Mouse (Mus musculus) v-Abl transformed pro-B cells (cell line): ENCODE data around the gene Gm49721.
"Not testable (repeated sequence)": the region's sequence is repeated elsewhere in the genome, so short reads cannot be mapped to it uniquely, and the experiment has no call there.

ENCODE experiments used
- in situ Hi-C, 2 experiments: fragments of 400-800 bp; cut with MboI; formaldehyde crosslinking; loops; one replicate each; pipeline ENCODE4 v1.15.1; 2025; ENCODE audit not compliant: unreplicated experiment in 2 of 2

Gm49721 gene

DNA sequence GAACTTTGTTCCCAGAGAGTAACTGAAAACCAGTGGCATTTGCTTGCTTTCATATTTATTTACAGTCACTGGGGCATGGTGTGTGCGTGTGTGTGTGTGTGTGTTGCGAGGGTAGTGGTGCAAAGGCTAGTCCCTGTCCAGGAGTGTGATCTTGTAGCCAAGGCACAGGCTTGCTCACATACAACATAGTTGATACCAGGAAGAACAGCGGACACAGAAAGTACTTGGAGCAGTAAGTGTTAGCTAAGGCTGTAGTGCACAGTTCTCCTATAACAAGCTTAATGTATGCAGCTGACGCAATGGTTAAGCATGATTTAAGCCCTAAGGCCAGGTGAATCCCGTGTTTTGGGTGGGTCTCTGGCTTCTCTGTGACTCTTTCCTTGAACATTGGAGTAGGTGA, 676 bp downstream of the Gm49721 start:
- in situ Hi-C loops, result not testable (repeated sequence)

GRCm38 (mm10) chr17:6980144-6980543, 1.4 kb downstream of the Gm49721 start:
- in situ Hi-C loops, result not testable (repeated sequence)

- in situ Hi-C loops, result not testable (repeated sequence)
Observed at GRCm38 (mm10) chr17:6986118-6986517, 7.4 kb downstream of the Gm49721 start.

DNA sequence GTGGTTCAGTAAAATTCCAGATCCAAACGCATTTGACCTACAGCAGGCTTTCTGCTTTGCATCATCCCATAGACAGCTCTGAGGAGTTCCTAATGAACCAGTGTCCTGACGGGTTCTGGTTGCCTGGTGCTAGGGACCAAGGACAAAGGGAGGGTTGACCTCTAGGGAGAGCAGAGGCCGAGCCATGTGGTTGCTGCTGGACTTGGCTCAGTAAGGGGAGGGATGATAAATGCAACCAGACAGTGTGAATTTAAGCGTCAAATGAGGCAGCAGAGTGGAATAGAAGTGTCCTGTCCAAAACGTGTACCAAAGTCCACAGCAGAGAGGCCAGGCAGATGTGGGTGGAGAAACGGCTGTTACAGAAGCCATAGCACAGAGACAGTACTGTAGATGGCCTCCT, 16.8 kb downstream of the Gm49721 start:
- in situ Hi-C loops, result not testable (repeated sequence)

- in situ Hi-C loops, result not testable (repeated sequence)
Observed at GRCm38 (mm10) chr17:6996826-6997225, 18.1 kb downstream of the Gm49721 start.

GRCm38 (mm10) chr17:6997778-6998490, 19.2 kb downstream of the Gm49721 start:
- in situ Hi-C loops, result not testable (repeated sequence)

- in situ Hi-C loops, result not testable (repeated sequence)
Observed at GRCm38 (mm10) chr17:7001790-7002585, 23.3 kb downstream of the Gm49721 start.

DNA sequence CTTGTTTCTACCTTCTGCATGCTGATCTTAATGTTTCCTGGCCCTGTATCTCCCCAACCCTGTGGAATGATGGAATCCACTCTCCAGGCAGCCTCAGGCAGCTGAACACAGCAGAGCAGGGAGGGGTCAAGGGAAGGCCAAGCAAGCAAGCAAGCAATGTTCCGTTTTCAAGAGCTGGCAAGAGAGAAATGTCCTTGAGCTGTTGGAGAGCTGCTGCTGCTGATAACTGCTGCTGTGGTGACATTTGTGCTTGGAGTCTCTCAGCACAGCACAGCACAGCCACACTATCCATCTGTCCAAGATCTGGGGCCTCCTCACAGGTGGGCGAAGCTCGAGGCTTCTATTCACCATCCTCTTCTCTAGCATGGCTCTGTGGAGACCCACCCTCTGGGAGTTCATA, 24.7 kb downstream of the Gm49721 start:
- in situ Hi-C loops, result not testable (repeated sequence)

- in situ Hi-C loops, result not testable (repeated sequence)
Observed at GRCm38 (mm10) chr17:7005646-7006045, 26.9 kb downstream of the Gm49721 start.

- in situ Hi-C loops, result not testable (repeated sequence)
Observed at GRCm38 (mm10) chr17:7008885-7009284, 30.2 kb downstream of the Gm49721 start.

DNA sequence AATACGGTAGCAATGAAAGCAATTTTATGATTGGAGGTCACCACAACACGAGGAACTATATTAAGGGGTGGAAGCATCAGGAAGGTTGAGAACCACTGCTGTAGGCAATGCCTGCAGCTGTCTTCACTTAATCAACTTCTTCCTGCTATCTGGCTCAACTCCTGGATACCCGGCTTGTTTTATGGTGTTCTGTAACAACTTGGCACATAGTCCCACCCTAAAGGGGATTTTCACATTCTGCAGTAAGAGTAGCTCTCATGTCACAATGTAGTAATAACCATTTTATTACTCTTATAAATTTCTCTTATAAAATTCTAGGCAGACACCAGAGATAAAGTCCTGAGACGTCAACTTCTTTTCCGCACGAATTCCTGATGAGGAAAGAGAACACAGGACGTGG, 30.7 kb downstream of the Gm49721 start:
- in situ Hi-C loops, result not testable (repeated sequence)

DNA sequence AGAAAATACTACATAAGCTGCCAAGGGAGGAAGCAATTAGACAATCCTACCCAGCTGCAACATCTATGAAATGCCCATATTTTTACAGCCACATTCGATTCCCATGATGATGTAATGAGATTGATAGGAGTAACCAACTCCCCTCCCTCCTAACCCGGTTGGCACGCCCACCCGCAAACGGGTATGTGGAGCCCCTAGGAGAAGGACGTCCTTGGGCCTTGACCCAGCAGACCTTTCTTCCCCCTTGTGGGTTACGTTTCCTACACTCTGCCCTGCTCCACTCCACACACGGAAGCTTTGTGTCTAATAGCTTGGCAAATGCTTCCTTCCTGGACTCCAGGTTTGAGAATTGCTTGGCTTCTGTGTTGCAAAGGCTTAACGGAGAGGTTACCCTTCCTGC, 31.2 kb downstream of the Gm49721 start:
- in situ Hi-C loops, result not testable (repeated sequence)

- in situ Hi-C loops, result not testable (repeated sequence)
Observed at GRCm38 (mm10) chr17:7014190-7014589, 35.5 kb downstream of the Gm49721 start.

GRCm38 (mm10) chr17:7025257-7025656, 46.6 kb downstream of the Gm49721 start, which contains the start of gene Gm1604a:
Gene Gm1604a (plus strand): TSS chr17:7025568.
- in situ Hi-C loops, result not testable (repeated sequence)

DNA sequence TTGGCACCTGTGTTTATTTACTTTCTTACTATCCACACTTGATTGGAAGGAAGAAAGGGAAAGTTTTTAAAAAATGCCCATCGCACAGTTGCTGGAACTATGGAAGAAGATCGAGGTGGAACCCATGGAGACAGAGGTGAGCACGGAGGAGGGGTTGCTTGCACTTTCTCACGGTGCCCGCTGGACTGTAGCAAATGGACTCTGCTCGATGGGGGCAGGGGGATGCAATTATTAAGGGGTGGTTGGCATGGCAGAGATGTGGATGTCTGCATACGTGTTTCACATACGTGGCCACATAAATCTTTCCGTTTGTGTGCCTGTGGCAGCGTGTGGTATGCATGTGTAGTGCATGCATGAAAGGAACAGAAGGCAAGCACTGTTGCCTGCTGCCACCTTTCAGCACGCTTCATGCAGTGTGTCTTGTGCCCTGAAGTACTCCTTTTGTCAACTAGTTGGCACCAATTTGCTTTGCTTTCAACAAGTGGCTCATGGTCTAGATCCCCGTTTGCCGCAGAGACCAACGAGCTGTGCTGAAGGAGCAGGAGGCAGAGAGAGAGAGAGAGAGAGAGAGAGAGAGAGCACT, 47.2 kb downstream of the Gm49721 start:
- in situ Hi-C loops, result not testable (repeated sequence)

DNA sequence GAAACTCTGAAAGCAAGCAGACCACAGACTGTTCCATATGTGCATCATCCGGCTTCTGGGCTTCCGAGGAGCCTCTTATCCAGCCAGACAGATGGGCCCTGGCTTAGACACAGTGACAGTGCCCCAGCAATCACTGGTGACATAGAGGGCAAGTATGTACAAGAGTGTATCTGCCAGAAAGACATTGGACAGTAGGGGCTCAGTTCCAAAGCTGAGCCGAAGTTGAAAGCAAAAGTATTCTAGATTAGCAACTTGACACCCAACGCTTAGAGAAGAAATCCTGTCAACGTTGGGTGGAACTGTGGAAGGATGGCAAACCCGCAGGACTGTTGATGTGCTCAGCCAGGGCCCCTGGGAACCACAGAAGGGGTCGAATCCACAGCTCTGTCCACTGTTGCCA, 51.5 kb downstream of the Gm49721 start:
- in situ Hi-C loops, result not testable (repeated sequence)

DNA sequence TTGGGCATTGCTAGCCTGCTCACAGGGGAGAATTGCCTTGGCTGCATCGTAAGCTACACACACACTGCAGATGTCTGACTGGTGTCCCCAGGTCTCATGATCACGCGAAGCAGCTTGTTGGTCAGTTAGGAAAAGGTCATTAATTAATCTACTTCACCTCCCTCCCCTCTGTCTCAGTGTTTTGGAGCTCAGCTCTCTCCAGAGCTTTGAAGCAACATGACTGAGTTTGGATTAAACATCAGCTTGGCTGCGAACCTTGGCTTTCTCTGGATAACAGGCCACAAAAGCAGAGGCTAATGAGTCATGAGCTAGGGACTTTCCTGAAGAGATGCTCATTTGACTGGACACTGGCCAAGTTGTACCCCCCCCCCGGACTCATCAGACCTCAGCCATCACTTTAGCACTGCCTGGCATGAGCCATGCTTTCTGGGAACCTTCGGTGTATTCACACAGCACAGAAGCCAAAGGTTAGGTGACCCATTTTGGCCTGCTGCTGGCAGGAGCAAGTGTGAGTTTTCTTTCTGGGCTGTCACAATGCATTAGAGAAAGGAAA, 52.0 kb downstream of the Gm49721 start:
- in situ Hi-C loops, result not testable (repeated sequence)

- in situ Hi-C loops, result not testable (repeated sequence)
Observed at GRCm38 (mm10) chr17:7033192-7034166, 54.8 kb downstream of the Gm49721 start.

GRCm38 (mm10) chr17:7068997-7069539, 90.4 kb downstream of the Gm49721 start:
- in situ Hi-C loops, result not testable (repeated sequence)
